Mouse (Mus musculus) thymus, adult 2 months (tissue): ENCODE data around the gene Pxn.

Source experiments
- CTCF ChIP-seq: fragments of 200-500 bp; IDR thresholded peaks from 2 replicates; pipeline ENCODE4 v1.5.1; 2012; ENCODE audit warnings: mild to moderate bottlenecking, control low read depth, low read length, moderate library complexity, borderline replicate concordance; ENCODE audit not compliant: control insufficient read depth, poor library complexity, insufficient read depth; ENCODE audit errors: extremely low read depth
- POLR2A ChIP-seq: fragments of 200-500 bp; IDR thresholded peaks from 2 replicates; pipeline ENCODE4 v1.6.1; 2012; ENCODE audit warnings: mild to moderate bottlenecking, low read length, control low read depth, moderate library complexity; ENCODE audit not compliant: control insufficient read depth, poor library complexity, insufficient read depth; ENCODE audit errors: extremely low read depth

- no peak for TF ChIP-seq POLR2A
- TF ChIP-seq CTCF, result no peak
These were observed 11.0 kb downstream of the Pxn start for GRCm38 (mm10) chr5:115517501-115517900.
